Mouse (Mus musculus) gastrocnemius, adult 2 months (tissue): Measurements from ENCODE around the gene Polr2c. TPM values are rescaled to one million over a fixed set of nuclear protein-coding genes. Genes with fewer than 3 reads are reported as not detected.
A peak's percentile ranks its signal among the peaks of the same experiment; 100 is the strongest.

Source experiments
- DNase-seq: peaks from one replicate; pipeline ENCODE4 v3.0.0; 2022
- H3K27ac ChIP-seq: fragments of 200-600 bp; 2 replicates; pipeline ENCODE4 v1.8.1; 2022; ENCODE audit warnings: mild to moderate bottlenecking
- H3K4me3 ChIP-seq: fragments of 200-600 bp; 2 replicates; pipeline ENCODE4 v1.8.1; 2022; ENCODE audit warnings: mild to moderate bottlenecking, moderate library complexity
- CTCF ChIP-seq: fragments of 200-600 bp; IDR thresholded peaks from 2 replicates; pipeline ENCODE4 v1.8.1; 2022; ENCODE audit warnings: antibody characterized with exemption, mild to moderate bottlenecking, moderate library complexity
- intact Hi-C: fragments of 180-260 bp; cut with DNase I; formaldehyde crosslinking; loops from one replicate; pipeline ENCODE4 v1.15.1; 2025
- total RNA-seq, 2 experiments: library from RNA; stranded (reverse); gene quantifications; 2 replicates each; pipeline ENCODE4 v1.2.3; 2021

The Polr2c gene
- total RNA-seq, 2 experiments from 2014 or later, result 47.3 to 49.8 TPM

DNA sequence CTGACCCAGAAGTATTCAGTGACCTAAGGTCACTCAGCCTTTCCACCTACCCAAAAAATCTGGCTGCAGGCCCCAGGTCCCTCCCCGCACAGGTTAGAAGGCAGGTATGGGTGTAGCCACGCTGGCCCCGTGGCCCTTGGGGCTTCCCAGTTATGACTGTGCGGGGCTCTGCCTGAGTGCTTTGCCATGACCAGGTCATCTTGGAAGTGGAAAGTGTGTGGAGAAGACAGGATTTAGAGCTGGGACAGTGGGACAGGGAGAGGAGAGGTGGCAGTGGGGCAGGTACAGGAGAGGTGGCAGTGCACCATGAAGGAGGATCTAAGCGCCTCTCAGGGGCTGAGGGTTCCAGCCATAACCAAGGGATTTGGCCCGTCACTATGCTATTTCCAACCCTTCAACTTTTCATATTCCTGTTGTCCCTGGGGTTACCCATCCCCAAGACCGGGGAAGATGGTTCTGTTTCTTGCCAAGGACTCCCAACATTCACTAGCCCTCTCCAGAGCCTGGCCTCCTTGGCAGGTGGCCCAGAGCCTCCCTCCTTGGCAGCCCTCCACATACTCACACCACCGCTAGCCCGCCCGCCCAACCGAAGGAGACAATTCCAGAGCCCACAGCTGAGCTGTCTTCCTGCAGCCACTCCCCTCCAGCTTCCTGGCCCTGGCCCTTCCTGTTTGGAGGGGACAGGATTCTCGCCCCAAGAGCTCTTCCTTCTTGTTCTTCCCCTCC, 47.4 kb downstream of the Polr2c start:
- H3K4me3 ChIP-seq, result peak overlapping the region; percentile 46
- peak; percentile 86 for DNase-seq
- peak overlapping the region; percentile 80 for H3K27ac ChIP-seq
- no peak for TF ChIP-seq CTCF
- intact Hi-C loops, result loop anchor here (1.0 to 10.0 kb wide), 2 partner anchors 29 to 200 kb away; no protein-coding TSS in a partner anchor

DNA sequence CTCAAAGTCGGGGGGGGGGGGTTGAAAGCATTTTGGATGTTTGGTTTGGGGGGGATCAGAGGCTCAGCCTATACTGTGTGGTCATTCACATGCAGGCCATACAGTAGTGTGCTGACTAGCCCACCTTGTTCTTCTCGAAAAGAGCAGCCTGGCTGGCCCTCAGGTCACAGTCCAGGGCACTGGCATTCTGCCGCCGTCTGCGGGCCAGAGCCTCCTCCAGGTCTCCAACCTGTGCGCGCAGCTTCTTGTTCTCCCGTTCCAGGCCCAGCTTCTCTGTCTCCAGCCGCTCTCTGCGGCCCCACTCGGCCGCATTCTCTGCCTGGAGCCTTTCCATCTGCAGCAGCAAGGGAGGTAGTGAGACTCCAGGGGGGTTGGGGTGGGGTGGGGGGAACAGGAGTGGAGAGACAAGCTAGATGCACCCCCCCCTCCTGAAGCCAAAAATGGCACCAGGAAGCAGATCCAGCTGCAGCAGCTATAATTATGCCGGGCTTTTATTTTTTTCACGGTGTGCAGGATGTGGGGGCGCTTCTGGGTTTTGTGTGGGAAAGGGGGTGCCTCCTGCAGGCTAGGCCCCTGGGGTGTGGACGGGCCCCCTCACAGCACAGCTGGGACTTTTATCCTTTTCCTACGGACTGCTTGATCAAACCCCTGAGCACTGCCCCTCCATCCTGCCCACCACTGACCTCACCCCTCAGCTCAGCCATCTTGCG, 50.5 kb downstream of the Polr2c start:
- H3K4me3 ChIP-seq, result peak overlapping the region; percentile 28
- no peak; the same call in 1 of the 2 replicates for TF ChIP-seq CTCF
- peak overlapping the region; percentile 73 for H3K27ac ChIP-seq
- peak; percentile 26 for DNase-seq
- intact Hi-C loops, result loop anchor here (1.0 to 10.0 kb wide), 2 partner anchors 33 to 203 kb away; no protein-coding TSS in a partner anchor

DNA sequence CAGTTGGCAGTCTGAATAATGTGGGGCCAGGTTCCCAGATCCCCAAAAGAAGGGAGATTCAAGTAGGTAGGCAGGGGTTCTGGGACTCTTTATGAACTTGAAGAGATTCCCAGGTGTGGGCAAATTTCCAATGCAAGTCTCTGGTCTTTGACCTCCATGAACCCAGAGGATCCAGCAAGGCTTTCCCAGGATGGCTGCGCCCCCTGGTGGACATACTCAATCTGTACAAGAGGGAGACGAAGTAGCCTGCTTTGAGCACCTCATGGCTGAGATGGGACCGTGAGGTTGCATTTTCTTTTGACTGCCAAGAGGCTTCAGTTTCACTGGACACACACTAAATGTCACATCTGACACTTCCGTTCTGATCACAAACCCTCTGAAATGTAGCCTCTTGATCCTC, 51.6 kb downstream of the Polr2c start:
- intact Hi-C loops, result loop anchor here (1.0 to 10.0 kb wide), 3 partner anchors 35 to 204 kb away; no protein-coding TSS in a partner anchor
- H3K27ac ChIP-seq, result peak overlapping the region; percentile 73
- TF ChIP-seq CTCF, result no peak; the same call in none of the 2 replicates
- H3K4me3 ChIP-seq, result peak overlapping the region; percentile 1
- DNase-seq, result peak; percentile 89

DNA sequence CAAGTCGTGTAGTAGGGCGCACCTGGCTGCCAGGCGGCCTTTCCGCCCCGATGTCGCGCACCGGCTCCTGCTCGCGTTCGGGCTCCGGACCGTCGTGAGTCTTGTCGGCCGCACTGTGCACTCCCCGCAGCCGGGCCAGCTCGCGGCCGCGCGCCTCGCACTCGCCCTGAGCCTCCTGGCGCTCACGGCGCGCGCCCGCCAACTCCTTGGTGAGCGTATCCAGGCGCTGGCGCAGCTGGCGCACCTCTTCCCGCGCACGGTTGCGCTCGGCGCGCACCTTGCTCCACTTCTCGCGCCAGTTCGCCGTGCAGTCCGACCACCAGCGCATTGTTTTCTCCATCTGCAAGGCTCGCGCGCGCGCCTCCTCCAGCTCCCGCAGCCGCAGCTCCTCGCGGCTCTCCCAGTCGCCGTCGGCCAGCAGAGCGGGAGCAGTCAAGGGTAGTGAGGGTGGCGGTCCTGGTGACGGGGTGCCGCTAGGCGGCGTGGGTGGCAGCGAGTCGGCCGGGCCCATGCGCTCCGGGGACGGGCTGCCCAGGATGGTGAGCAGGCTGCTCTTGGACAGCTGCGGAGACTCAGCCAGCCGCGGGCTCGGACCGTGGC, 55.9 kb downstream of the Polr2c start:
- Histone ChIP-seq H3K4me3 (peak overlapping the region; percentile 64), H3K27ac (peak overlapping the region; percentile 12; the same call in 1 of the 2 replicates)
- DNase-seq, result peak; percentile 81
- peak; percentile 65 for TF ChIP-seq CTCF
- intact Hi-C loops, result no loop called here

DNA sequence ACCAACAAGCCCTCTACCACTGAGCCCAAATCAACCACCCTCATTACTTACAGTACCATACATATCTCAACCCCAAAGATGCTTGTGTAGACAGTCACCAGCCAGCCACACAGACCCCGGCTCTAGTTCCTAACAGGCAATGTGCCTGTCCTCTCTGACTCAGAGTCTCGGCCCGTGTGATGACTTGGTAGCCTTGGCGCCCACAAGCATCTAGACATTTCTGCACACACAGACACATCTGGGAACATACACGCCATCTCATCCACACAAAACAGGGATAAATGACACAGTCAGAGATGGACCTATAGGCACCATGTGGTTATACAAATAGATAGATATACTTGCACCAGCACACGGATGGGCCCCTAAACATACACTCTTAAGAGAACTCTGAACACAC, 57.0 kb downstream of the Polr2c start:
- DNase-seq, result no peak
- no peak for TF ChIP-seq CTCF
- intact Hi-C loops, result no loop called here
- Histone ChIP-seq H3K27ac (peak overlapping the region; percentile 79; the same call in 1 of the 2 replicates), H3K4me3 (no peak overlapping the region)

DNA sequence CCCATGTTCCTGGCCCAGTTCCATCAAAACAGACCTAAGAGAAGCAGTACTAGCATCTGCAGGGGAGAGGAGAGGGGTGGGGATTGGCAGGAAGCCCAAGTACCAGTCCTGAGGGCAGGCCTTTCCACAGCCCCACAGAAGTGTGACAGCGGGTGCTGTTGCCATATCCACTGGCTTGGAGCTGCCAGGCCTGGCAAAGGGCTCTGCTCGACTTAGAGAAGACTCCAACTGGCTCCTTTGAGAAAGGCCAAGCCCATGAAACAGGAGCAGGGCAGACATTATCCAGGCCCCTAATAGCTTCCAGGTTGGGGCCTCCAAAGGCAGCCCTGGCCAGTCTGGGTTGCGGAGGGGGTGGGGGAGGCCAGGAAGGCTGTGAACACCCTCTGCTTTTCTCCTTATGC, 57.5 kb downstream of the Polr2c start:
- 0 out of 2 replicates have a peak overlapping the region, but pooled peaks have one; percentile 4 for H3K4me3 ChIP-seq
- peak; percentile 91 for DNase-seq
- H3K27ac ChIP-seq, result peak overlapping the region; percentile 79
- intact Hi-C loops, result no loop called here
- no peak for TF ChIP-seq CTCF

DNA sequence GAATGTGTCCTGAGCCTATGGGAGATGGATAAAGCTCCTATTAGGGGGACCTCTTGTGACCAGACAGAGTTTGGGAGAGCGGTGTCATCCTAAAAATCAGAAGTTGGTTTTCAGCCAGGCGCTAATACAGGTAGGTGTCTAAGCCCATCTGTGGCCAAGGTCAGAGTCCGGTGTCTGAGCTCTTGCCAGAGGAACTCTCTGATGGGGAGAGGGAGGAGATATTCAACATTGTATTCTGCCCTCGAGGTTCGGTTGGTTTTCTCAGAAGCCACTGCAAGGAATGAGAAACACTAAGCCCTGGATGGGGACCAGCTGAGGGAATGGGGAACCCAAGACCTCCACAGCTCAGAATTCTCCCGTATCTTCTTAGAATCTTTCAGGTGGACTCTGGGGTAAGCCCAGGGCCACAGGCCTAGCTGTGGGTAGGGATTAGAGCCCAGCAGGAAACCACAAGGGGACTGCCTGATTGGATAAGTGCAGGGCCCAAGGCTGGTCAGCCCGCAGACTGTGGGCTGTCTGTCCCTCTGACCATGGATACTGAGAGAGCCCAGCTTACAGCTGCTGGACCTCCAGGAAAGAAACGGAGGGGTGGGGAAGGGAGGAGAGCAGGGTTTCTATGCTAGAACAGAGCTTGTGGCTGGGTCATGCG, 59.2 kb downstream of the Polr2c start:
- H3K27ac ChIP-seq, result peak overlapping the region; percentile 91
- TF ChIP-seq CTCF, result no peak
- H3K4me3 ChIP-seq, result peak overlapping the region; percentile 79
- intact Hi-C loops, result no loop called here
- DNase-seq, result no peak

DNA sequence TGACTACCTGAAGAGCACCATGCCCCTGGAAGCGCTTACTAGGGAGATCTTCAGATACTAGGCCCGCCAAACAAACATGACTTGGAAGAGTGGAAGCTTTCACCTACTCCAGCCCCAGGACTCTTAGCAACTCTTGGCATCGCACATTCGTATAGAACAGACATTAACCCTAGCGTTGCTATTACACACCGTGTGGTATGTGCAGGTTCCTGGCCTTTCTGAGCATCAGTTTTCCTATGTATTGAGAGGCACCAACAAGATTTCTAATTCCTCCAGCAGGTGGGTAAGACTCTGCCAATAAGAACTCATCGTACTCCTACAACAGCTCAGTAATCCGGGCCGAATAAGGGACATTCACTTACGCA, 59.7 kb downstream of the Polr2c start:
- Histone ChIP-seq H3K27ac (peak overlapping the region; percentile 91), H3K4me3 (peak overlapping the region; percentile 79)
- DNase-seq, result no peak
- TF ChIP-seq CTCF, result no peak
- intact Hi-C loops, result no loop called here

DNA sequence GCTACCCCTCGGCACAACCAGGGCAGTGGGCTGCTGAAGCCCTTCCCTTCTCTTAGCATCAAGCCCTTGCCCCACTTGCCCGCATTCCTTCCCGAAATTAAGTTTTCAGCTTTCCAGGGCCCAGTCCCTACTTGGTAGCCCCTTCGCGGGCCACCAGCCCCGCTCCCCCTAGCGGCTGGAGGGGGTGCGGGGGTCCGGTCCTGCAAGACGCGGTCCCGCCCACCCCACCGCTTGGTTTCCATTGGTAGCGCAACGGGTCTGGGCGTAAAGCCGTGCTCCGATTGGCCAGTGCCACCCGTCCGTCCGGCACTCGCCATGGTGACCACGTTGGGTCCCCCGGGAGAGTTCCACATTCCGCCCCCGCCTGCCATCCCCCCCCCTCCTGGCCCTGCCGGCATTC, 60.1 kb downstream of the Polr2c start:
- intact Hi-C loops, result no loop called here
- H3K4me3 ChIP-seq, result peak overlapping the region; percentile 79
- TF ChIP-seq CTCF, result peak; percentile 96
- H3K27ac ChIP-seq, result peak overlapping the region; percentile 91
- DNase-seq, result peak; percentile 98

DNA sequence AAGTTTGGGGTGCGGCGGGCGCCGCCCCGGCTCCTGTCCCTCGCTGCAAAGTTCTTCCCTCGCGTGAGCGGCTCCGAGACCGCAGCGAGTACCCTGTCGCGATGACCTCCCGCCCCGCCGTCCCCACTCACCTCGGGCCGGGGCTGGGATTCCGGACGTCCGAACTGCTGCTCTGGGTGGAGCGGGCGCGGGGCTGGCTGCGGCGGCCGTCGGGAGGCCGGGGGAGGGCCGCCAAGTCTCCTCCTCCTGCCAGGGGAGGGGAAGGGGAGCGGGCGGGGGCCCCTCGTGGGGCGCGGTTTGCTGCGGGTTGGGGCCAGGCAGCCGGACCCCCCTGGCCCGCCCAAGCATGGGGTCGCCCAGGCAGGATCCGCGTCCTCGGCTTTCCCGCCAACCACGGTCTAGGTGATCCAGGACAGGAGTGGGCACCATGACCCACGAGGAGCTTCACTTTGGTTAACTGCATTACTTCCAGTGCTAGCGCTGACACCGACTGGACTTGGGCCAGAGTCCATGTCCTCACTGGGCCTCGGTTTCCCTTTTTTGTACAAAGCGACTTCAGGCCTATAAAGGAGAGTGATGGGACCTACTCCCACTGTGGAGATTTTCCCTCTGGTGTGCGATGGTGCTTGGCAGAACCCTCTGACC, 60.7 kb downstream of the Polr2c start, which contains the start of gene Ccdc102a:
Ccdc102a (minus strand) TSS at position 248 of the 645 bp plus-strand sequence.
- peak; percentile 85 for DNase-seq
- TF ChIP-seq CTCF, result no peak
- H3K4me3 ChIP-seq, result peak within 1 kb of the TSS; percentile 79
- intact Hi-C loops, result no loop called here
- peak within 1 kb of the TSS; percentile 91 for H3K27ac ChIP-seq

DNA sequence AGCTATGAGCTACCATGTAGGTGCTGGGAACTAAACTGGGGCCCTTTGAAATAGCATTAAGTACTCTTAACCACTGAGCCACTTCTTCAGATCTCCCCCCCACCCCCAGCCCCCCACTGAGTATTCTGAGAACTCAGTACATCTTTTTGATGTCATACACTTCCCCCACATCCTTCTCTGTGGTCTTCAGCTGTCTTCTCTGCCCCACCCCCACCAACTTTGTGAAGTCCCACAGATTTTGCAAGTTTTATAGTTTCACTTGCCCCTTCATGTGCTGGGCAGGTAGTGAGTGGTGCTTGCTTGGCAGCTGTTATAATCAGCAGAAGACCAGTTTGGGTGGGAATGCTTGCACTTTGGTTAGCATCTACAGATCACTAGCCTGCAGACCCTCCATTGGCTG, 62.0 kb downstream of the Polr2c start:
- Histone ChIP-seq H3K27ac (no peak overlapping the region), H3K4me3 (no peak overlapping the region)
- TF ChIP-seq CTCF, result no peak
- DNase-seq, result peak; percentile 1
- intact Hi-C loops, result no loop called here

DNA sequence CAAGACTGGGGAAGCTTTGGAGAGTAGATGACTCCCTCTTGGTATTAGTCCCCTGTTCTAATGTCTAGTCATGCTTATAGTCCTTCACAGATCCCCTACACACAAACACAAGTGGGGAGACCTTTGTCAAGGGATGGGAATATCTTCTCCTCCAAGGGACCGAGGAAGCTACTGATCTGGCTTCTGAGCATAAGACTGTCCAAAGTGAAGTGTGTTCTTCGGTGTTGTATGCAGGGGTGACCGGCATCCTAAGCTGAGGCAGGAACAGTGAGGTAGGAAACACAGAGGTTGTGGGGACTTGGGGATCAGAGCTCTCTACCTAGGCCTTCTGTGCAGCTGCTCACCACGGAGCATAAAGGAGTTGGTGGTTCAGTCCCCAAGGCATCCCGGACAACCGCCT, 64.9 kb downstream of the Polr2c start:
- Histone ChIP-seq H3K27ac (peak overlapping the region; percentile 46), H3K4me3 (no peak overlapping the region)
- no peak for TF ChIP-seq CTCF
- peak; percentile 13 for DNase-seq
- intact Hi-C loops, result no loop called here
